Mouse (Mus musculus) midbrain, postnatal 0 days (tissue): Measurements from ENCODE around the gene Scgb1c1. TPM values are rescaled to one million over a fixed set of nuclear protein-coding genes. Genes with fewer than 3 reads are reported as not detected.
"Not testable (repeated sequence)": the region's sequence is repeated elsewhere in the genome, so short reads cannot be mapped to it uniquely, and the experiment has no call there.

Source experiments
- ATAC-seq: fragments of 200-750 bp; cut with Nextera tagmentation; 2 replicates; pipeline ENCODE4 v1.8.0; 2017; ENCODE audit warnings: moderate number of reproducible peaks, mild to moderate bottlenecking, moderate TSS enrichment, moderate library complexity; ENCODE audit not compliant: low FRiP score
- DNase-seq: peaks from one replicate; pipeline ENCODE4 v3.0.0-alpha.2; 2015; ENCODE audit warnings: low spot score
- H3K27ac ChIP-seq: fragments of 300-500 bp; sonication (generic); 2 replicates; pipeline ENCODE4 v1.5.1; 2014; ENCODE audit warnings: low read depth, mild to moderate bottlenecking, low read length, mixed read lengths
- H3K27me3 ChIP-seq: fragments of 300-500 bp; sonication (generic); 2 replicates; pipeline ENCODE4 v1.6.1; 2014; ENCODE audit warnings: low read length, control low read depth, mixed read lengths; ENCODE audit not compliant: insufficient read depth
- H3K36me3 ChIP-seq: fragments of 300-500 bp; sonication (generic); 2 replicates; pipeline ENCODE4 v1.6.1; 2014; ENCODE audit warnings: low read length, control low read depth, mixed read lengths; ENCODE audit not compliant: insufficient read depth
- H3K4me1 ChIP-seq: fragments of 300-500 bp; sonication (generic); 2 replicates; pipeline ENCODE4 v1.6.1; 2014; ENCODE audit warnings: mild to moderate bottlenecking, control low read depth, antibody characterized with exemption, low read length, mixed read lengths; ENCODE audit not compliant: insufficient read depth
- H3K4me2 ChIP-seq: fragments of 300-500 bp; sonication (generic); 2 replicates; pipeline ENCODE4 v1.6.1; 2014; ENCODE audit warnings: low read depth, mild to moderate bottlenecking, low read length, mixed read lengths; ENCODE audit not compliant: poor library complexity, severe bottlenecking
- H3K4me3 ChIP-seq: fragments of 300-500 bp; sonication (generic); 2 replicates; pipeline ENCODE4 v1.5.1; 2014; ENCODE audit warnings: low read depth, mild to moderate bottlenecking, low read length, moderate library complexity
- H3K9ac ChIP-seq: fragments of 300-500 bp; sonication (generic); replicated peaks from 2 replicates; pipeline ENCODE4 v1.6.1; 2014; ENCODE audit warnings: mild to moderate bottlenecking, low read length, moderate library complexity, mixed read lengths; ENCODE audit not compliant: poor library complexity, severe bottlenecking
- H3K9me3 ChIP-seq: fragments of 300-500 bp; sonication (generic); 2 replicates; pipeline ENCODE4 v1.6.1; 2016; ENCODE audit warnings: low read length, control low read depth
- CTCF ChIP-seq: IDR thresholded peaks from 2 replicates; pipeline ENCODE4 v1.5.1; 2016; ENCODE audit warnings: antibody characterized with exemption, mild to moderate bottlenecking
- WGBS: fragments of 180-500 bp; shearing (Covaris S2); extraction: QIAGEN DNeasy Blood & Tissue Kit; methylation state at CpG from one replicate; pipeline ENCODE4 v1.1.7; 2014; 5-methylcytosine and 5-hydroxymethylcytosine counted together
- polyA plus RNA-seq: library from polyadenylated mRNA; unstranded; fragments of >200 nt; fragmentation: Nextera tagmentation; extraction: Ambion mirVana; gene quantifications from 2 replicates; pipeline ENCODE4 v1.2.1, GENCODE M21; 2015
- total RNA-seq: library from RNA; depleted of rRNA; stranded (reverse); fragments of >200 nt; gene quantifications from 2 replicates; pipeline ENCODE4 v1.2.3, GENCODE M21; 2014

Scgb1c1 gene
- total and polyA plus RNA-seq, 2 experiments from 2014 or later = not detected

GRCm38 (mm10) chr7:140880419-140880818 is 35.1 kb downstream of the Scgb1c1 start:
- TF ChIP-seq CTCF = no peak
- H3K36me3 ChIP-seq = peaks cover 15% of the 10 kb centered on the region
- H3K4me3 ChIP-seq = no peak overlapping the region
- H3K9ac ChIP-seq = no peak overlapping the region
- H3K27ac ChIP-seq = no peak overlapping the region
- DNase-seq = no peak
- no peaks in the 10 kb centered on the region for H3K27me3 ChIP-seq
- ATAC-seq = no peak
- no peaks in the 10 kb centered on the region for H3K9me3 ChIP-seq
- no peak overlapping the region for H3K4me2 ChIP-seq
- H3K4me1 ChIP-seq = 0 out of 2 replicates have a peak, but pooled peaks cover 4% of the 10 kb centered on the region
- 83% methylated on average over 3 of the region's 3 CpGs for WGBS

GRCm38 (mm10) chr7:140880865-140881515 is 35.6 kb downstream of the Scgb1c1 start:
- Histone ChIP-seq H3K27me3 (no peaks in the 10 kb centered on the region), H3K4me1 (0 out of 2 replicates have a peak, but pooled peaks cover 4% of the 10 kb centered on the region), H3K27ac (peak overlapping the region; percentile 89; the same call in 1 of the 2 replicates), H3K4me3 (peak overlapping the region; percentile 81), H3K4me2 (peak overlapping the region; percentile 74), H3K9me3 (no peaks in the 10 kb centered on the region), H3K9ac (peak overlapping the region; percentile 94), H3K36me3 (0 out of 2 replicates have a peak, but pooled peaks cover 13% of the 10 kb centered on the region)
- TF ChIP-seq CTCF = no peak
- DNase-seq (no peak), ATAC-seq (no peak)
- 22% methylated on average over 8 of the region's 8 CpGs for WGBS

- H3K27me3 ChIP-seq = no peaks in the 10 kb centered on the region
Measured at GRCm38 (mm10) chr7:140881696-140882468, 36.5 kb downstream of the Scgb1c1 start, which contains the start of the genes Psmd13 and Sirt3. Psmd13 (plus strand) TSS chr7:140881968. Sirt3 (minus strand) TSS chr7:140882309.

GRCm38 (mm10) chr7:140882469-140882803 is 37.1 kb downstream of the Scgb1c1 start:
- TF ChIP-seq CTCF = no peak
- peak overlapping the region; percentile 81 for H3K4me3 ChIP-seq
- peaks cover 14% of the 10 kb centered on the region for H3K36me3 ChIP-seq
- WGBS = under 1% methylated on average over 12 of the region's 12 CpGs
- H3K9ac ChIP-seq = peak overlapping the region; percentile 94
- DNase-seq (no peak), ATAC-seq (peak; percentile 47; the same call in 1 of the 2 replicates)
- no peaks in the 10 kb centered on the region for H3K9me3 ChIP-seq
- 0 out of 2 replicates have a peak, but pooled peaks cover 4% of the 10 kb centered on the region for H3K4me1 ChIP-seq
- H3K27ac ChIP-seq = peak overlapping the region; percentile 89
- H3K27me3 ChIP-seq = no peaks in the 10 kb centered on the region
- H3K4me2 ChIP-seq = peak overlapping the region; percentile 74

More at GRCm38 (mm10) chr7:140881696-140882468, 36.5 kb downstream of the Scgb1c1 start, which contains the start of the genes Psmd13 and Sirt3:
- peak; percentile 8; the same call in 1 of the 2 replicates for TF ChIP-seq CTCF
- H3K4me2 ChIP-seq = peak within 1 kb of the TSS; percentile 74
- H3K4me1 ChIP-seq = 0 out of 2 replicates have a peak, but pooled peaks cover 4% of the 10 kb centered on the region
- H3K4me3 ChIP-seq = peak within 1 kb of the TSS; percentile 81
- H3K36me3 ChIP-seq = peaks cover 13% of the 10 kb centered on the region
- peak within 1 kb of the TSS; percentile 89 for H3K27ac ChIP-seq
- DNase-seq (peak; percentile 97), ATAC-seq (peak; percentile 96)
- under 1% methylated on average over 55 of the region's 59 CpGs for WGBS
- H3K9ac ChIP-seq = peak within 1 kb of the TSS; percentile 94
- no peaks in the 10 kb centered on the region for H3K9me3 ChIP-seq

- H3K4me1 ChIP-seq, H3K4me2 ChIP-seq, ATAC-seq, H3K4me3 ChIP-seq, DNase-seq, H3K27ac ChIP-seq, H3K27me3 ChIP-seq, H3K9me3 ChIP-seq, H3K9ac ChIP-seq: not testable (repeated sequence)
- WGBS = 95% methylated on average over 16 of the region's 16 CpGs
- peaks cover 53% of the 10 kb centered on the region for H3K36me3 ChIP-seq
Measured at GRCm38 (mm10) chr7:140890636-140891035, 45.3 kb downstream of the Scgb1c1 start.
